Mouse (Mus musculus): ENCODE measurements around the gene Zswim4. TPM values are rescaled to one million over a fixed set of nuclear protein-coding genes. Genes with fewer than 3 reads are reported as not detected.
A peak's percentile ranks its signal among the peaks of the same experiment; 100 is the strongest.

Zswim4 gene
- polyA plus RNA-seq, 1 experiment from 2014 or later: 9.3 TPM

- no peak for ATAC-seq (ENCODE audit: insufficient number of reproducible peaks, insufficient read depth, low FRiP score, low read depth)
- 17% methylated on average over 8 of the region's 8 CpGs for WGBS
- H3K27me3 ChIP-seq (ENCODE audit: control insufficient read depth, insufficient read depth, low read length): no peaks in the 10 kb centered on the region
- H3K9ac ChIP-seq (replicated peaks; ENCODE audit: low read depth, low read length): peak overlapping the region; percentile 93; the same call in 1 of the 2 replicates
- H3K27ac ChIP-seq (ENCODE audit: low read length): peak overlapping the region; percentile 95
- H3K9me3 ChIP-seq (ENCODE audit: control insufficient read depth, low read depth, low read length): no peaks in the 10 kb centered on the region
- peaks cover 5% of the 10 kb centered on the region; the same call in 1 of the 2 replicates for H3K36me3 ChIP-seq (ENCODE audit: control insufficient read depth, insufficient read depth, low read length)
- H3K4me3 ChIP-seq (ENCODE audit: low read depth, low read length): peak overlapping the region; percentile 72
- H3K4me1 ChIP-seq (ENCODE audit: control insufficient read depth, insufficient read depth, low read length): peaks cover 55% of the 10 kb centered on the region
- peak overlapping the region; percentile 97 for H3K4me2 ChIP-seq (replicated peaks; ENCODE audit: low read depth, low read length)
These were observed 36.7 kb downstream of the Zswim4 start for GRCm38 (mm10) chr8:84200126-84200555.

- H3K4me2 ChIP-seq (replicated peaks; ENCODE audit: low read depth, low read length): peak overlapping the region; percentile 97
- peaks cover 5% of the 10 kb centered on the region; the same call in 1 of the 2 replicates for H3K36me3 ChIP-seq (ENCODE audit: control insufficient read depth, insufficient read depth, low read length)
- no peak overlapping the region; the same call in 1 of the 2 replicates for H3K4me3 ChIP-seq (ENCODE audit: low read depth, low read length)
- H3K27ac ChIP-seq (ENCODE audit: low read length): peak overlapping the region; percentile 95
- WGBS: 34% methylated on average over 11 of the region's 11 CpGs
- no peak overlapping the region for H3K9ac ChIP-seq (replicated peaks; ENCODE audit: low read depth, low read length)
- H3K9me3 ChIP-seq (ENCODE audit: control insufficient read depth, low read depth, low read length): no peaks in the 10 kb centered on the region
- no peaks in the 10 kb centered on the region for H3K27me3 ChIP-seq (ENCODE audit: control insufficient read depth, insufficient read depth, low read length)
- H3K4me1 ChIP-seq (ENCODE audit: control insufficient read depth, insufficient read depth, low read length): peaks cover 55% of the 10 kb centered on the region
- ATAC-seq (ENCODE audit: insufficient number of reproducible peaks, insufficient read depth, low FRiP score, low read depth): no peak
These were observed 37.3 kb downstream of the Zswim4 start for GRCm38 (mm10) chr8:84199348-84200125.

DNA sequence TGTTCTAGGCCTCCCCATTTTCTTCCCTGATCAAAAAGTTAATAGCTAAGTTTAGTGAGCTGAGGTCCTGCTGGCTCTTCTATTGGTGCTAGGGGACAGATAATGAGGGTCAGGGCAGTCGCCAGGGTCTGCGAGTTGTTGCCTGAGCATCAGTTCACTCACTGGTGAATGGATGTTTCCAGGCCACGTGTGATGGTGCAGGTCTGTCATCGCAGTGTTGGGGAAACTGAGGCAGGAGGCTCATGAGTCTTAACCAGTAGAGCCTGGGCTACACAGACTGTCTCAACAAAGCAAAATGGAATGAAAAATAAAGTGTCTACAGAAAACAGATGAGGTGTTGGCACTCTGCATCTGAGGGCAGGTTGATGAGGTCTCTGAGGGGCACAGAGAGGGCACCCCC lies 38.0 kb downstream of the Zswim4 start:
- WGBS: 25% methylated on average over 4 of the region's 4 CpGs
- H3K4me2 ChIP-seq (replicated peaks; ENCODE audit: low read depth, low read length): peak overlapping the region; percentile 51

GRCm38 (mm10) chr8:84197922-84198774 lies 38.7 kb downstream of the Zswim4 start:
- WGBS: 3% methylated on average over 30 of the region's 30 CpGs
- ATAC-seq (ENCODE audit: insufficient number of reproducible peaks, insufficient read depth, low FRiP score, low read depth): peak; percentile 77
- Histone ChIP-seq H3K27me3 (ENCODE audit: control insufficient read depth, insufficient read depth, low read length) (no peaks in the 10 kb centered on the region), H3K4me2 (replicated peaks; ENCODE audit: low read depth, low read length) (peak overlapping the region; percentile 51), H3K4me1 (ENCODE audit: control insufficient read depth, insufficient read depth, low read length) (peaks cover 47% of the 10 kb centered on the region), H3K9me3 (ENCODE audit: control insufficient read depth, low read depth, low read length) (no peaks in the 10 kb centered on the region), H3K27ac (ENCODE audit: low read length) (peak overlapping the region; percentile 95), H3K9ac (replicated peaks; ENCODE audit: low read depth, low read length) (peak overlapping the region; percentile 28), H3K4me3 (ENCODE audit: low read depth, low read length) (peak overlapping the region; percentile 40), H3K36me3 (ENCODE audit: control insufficient read depth, insufficient read depth, low read length) (peaks cover 5% of the 10 kb centered on the region; the same call in 1 of the 2 replicates)

More for the DNA sequence above, 38.0 kb downstream of the Zswim4 start:
- Histone ChIP-seq H3K36me3 (ENCODE audit: control insufficient read depth, insufficient read depth, low read length) (peaks cover 5% of the 10 kb centered on the region; the same call in 1 of the 2 replicates), H3K4me1 (ENCODE audit: control insufficient read depth, insufficient read depth, low read length) (peaks cover 51% of the 10 kb centered on the region), H3K27me3 (ENCODE audit: control insufficient read depth, insufficient read depth, low read length) (no peaks in the 10 kb centered on the region), H3K4me3 (ENCODE audit: low read depth, low read length) (0 out of 2 replicates have a peak overlapping the region, but pooled peaks have one; percentile 40), H3K27ac (ENCODE audit: low read length) (peak overlapping the region; percentile 95), H3K9ac (replicated peaks; ENCODE audit: low read depth, low read length) (no peak overlapping the region), H3K9me3 (ENCODE audit: control insufficient read depth, low read depth, low read length) (no peaks in the 10 kb centered on the region)
- no peak for ATAC-seq (ENCODE audit: insufficient number of reproducible peaks, insufficient read depth, low FRiP score, low read depth)

DNA sequence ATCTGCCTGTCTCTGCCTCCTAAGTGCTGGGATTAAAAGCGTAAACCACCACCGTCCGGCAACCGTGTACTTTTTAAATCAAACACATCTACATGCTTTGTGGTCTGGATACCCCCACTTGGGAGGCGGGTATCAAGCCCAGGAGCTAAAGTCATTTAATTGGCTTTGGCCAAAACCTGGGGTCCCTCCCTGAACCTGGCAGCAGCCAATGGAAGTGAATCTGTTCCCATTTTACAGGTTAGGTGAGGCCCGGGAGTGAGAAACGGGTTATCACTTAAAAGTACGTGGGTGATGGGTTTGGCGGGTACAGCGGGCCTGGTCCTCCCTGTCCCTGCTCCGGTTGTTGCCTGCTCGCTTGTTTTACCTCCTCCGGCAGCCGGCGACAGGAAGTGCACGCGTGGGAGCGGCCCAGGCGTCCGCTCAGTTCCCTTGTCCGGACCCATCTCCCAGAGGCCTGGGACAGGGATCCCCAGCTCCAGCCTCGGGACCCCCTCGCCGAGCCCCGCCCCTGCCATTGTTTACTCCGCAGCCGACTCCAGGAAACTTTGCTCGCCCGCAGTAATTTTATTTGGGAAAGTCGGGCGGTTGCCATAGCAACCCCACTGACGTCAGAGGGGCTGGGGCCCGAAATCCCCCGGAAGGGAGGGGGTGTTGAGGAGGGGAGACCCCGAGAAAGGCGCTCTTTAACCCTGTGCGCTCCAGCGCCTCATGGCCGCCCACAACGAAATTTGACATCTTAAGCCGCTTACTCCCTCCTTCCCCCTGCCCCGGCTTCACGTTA lies 39.5 kb downstream of the Zswim4 start:
- peak; percentile 49 for ATAC-seq (ENCODE audit: insufficient number of reproducible peaks, insufficient read depth, low FRiP score, low read depth)
- Histone ChIP-seq H3K9ac (replicated peaks; ENCODE audit: low read depth, low read length) (peak overlapping the region; percentile 50), H3K4me2 (replicated peaks; ENCODE audit: low read depth, low read length) (peak overlapping the region; percentile 51), H3K4me1 (ENCODE audit: control insufficient read depth, insufficient read depth, low read length) (peaks cover 44% of the 10 kb centered on the region), H3K9me3 (ENCODE audit: control insufficient read depth, low read depth, low read length) (no peaks in the 10 kb centered on the region), H3K27me3 (ENCODE audit: control insufficient read depth, insufficient read depth, low read length) (no peaks in the 10 kb centered on the region), H3K27ac (ENCODE audit: low read length) (peak overlapping the region; percentile 95), H3K4me3 (ENCODE audit: low read depth, low read length) (peak overlapping the region; percentile 40), H3K36me3 (ENCODE audit: control insufficient read depth, insufficient read depth, low read length) (peaks cover 2% of the 10 kb centered on the region; the same call in 1 of the 2 replicates)
- 2% methylated on average over 43 of the region's 43 CpGs for WGBS

DNA sequence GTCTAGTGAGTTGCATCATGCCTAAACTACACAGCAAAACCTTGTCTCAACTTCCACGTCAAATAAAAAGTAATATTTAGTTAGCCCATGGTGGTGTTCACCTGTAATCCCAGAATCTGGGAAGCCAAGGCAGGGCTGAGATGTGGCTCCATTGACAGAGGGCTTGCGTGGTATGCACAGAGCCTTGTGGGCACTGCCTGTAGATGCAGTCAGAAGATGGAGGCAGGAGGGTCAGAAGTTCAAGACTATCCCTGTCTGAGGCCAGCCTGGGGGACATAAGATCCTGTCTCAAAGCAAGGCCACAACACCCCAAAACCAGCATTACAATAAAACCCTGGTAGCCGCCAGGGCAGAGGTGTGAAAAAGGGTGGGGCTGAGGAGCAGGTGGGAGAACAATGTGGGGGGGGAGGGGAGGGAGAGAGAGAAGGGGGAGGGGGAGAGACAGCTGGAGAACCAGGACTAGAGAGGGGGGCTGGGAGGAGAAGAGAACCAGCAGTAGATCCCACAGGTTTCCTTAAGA lies 42.6 kb downstream of the Zswim4 start:
- H3K4me1 ChIP-seq (ENCODE audit: control insufficient read depth, insufficient read depth, low read length): peaks cover 32% of the 10 kb centered on the region
- H3K9ac ChIP-seq (replicated peaks; ENCODE audit: low read depth, low read length): no peak overlapping the region
- WGBS: 81% methylated on average over 3 of the region's 3 CpGs
- ATAC-seq (ENCODE audit: insufficient number of reproducible peaks, insufficient read depth, low FRiP score, low read depth): no peak
- no peaks in the 10 kb centered on the region for H3K27me3 ChIP-seq (ENCODE audit: control insufficient read depth, insufficient read depth, low read length)
- no peaks in the 10 kb centered on the region for H3K9me3 ChIP-seq (ENCODE audit: control insufficient read depth, low read depth, low read length)
- H3K27ac ChIP-seq (ENCODE audit: low read length): no peak overlapping the region
- H3K36me3 ChIP-seq (ENCODE audit: control insufficient read depth, insufficient read depth, low read length): no peaks in the 10 kb centered on the region
- no peak overlapping the region for H3K4me3 ChIP-seq (ENCODE audit: low read depth, low read length)
- H3K4me2 ChIP-seq (replicated peaks; ENCODE audit: low read depth, low read length): no peak overlapping the region

- H3K4me2 ChIP-seq (replicated peaks; ENCODE audit: low read depth, low read length): no peak overlapping the region
- 82% methylated on average over 5 of the region's 5 CpGs for WGBS
- no peak for ATAC-seq (ENCODE audit: insufficient number of reproducible peaks, insufficient read depth, low FRiP score, low read depth)
- peaks cover 24% of the 10 kb centered on the region for H3K4me1 ChIP-seq (ENCODE audit: control insufficient read depth, insufficient read depth, low read length)
- H3K27ac ChIP-seq (ENCODE audit: low read length): no peak overlapping the region
- H3K27me3 ChIP-seq (ENCODE audit: control insufficient read depth, insufficient read depth, low read length): no peaks in the 10 kb centered on the region
- H3K4me3 ChIP-seq (ENCODE audit: low read depth, low read length): no peak overlapping the region
- H3K9me3 ChIP-seq (ENCODE audit: control insufficient read depth, low read depth, low read length): no peaks in the 10 kb centered on the region
- no peaks in the 10 kb centered on the region for H3K36me3 ChIP-seq (ENCODE audit: control insufficient read depth, insufficient read depth, low read length)
- no peak overlapping the region for H3K9ac ChIP-seq (replicated peaks; ENCODE audit: low read depth, low read length)
These were observed 43.3 kb downstream of the Zswim4 start for GRCm38 (mm10) chr8:84193566-84193965.
